Mouse (Mus musculus): Measurements from ENCODE around the gene Zfp386. TPM values are rescaled to one million over a fixed set of nuclear protein-coding genes. Genes with fewer than 3 reads are reported as not detected.
"Not testable (repeated sequence)": the region's sequence is repeated elsewhere in the genome, so short reads cannot be mapped to it uniquely, and the experiment has no call there.

The Zfp386 gene
- polyA plus RNA-seq (2011; ENCODE audit: insufficient read length, low read depth, missing spikeins) = 30.1 and 39.4 TPM in 2 replicates

GRCm38 (mm10) chr12:116047440-116048377 lies at the start of gene Zfp386:
Gene Zfp386 (plus strand): TSS chr12:116047724.
- peak within 1 kb of the TSS; percentile 91 for H3K27ac ChIP-seq (ENCODE audit: insufficient read depth, low read length)
- TF ChIP-seq POLR2A (IDR thresholded peaks at IDR 0.05; ENCODE audit: low read depth, low read length) (peak; percentile 64), CTCF (IDR thresholded peaks at IDR 0.05; ENCODE audit: borderline replicate concordance, insufficient read depth, low read length) (no peak)
- peak within 1 kb of the TSS; percentile 64 for H3K4me3 ChIP-seq (ENCODE audit: insufficient read depth, low read length)
- H3K4me1 ChIP-seq (ENCODE audit: control insufficient read depth, insufficient read depth, low read length) = peaks cover 4% of the 10 kb centered on the region; the same call in 1 of the 2 replicates

- not testable (repeated sequence) for H3K4me3 ChIP-seq (ENCODE audit: insufficient read depth, low read length); H3K4me1 ChIP-seq (ENCODE audit: control insufficient read depth, insufficient read depth, low read length); H3K27ac ChIP-seq (ENCODE audit: insufficient read depth, low read length)
Observed at GRCm38 (mm10) chr12:115999784-116000183, 47.7 kb upstream of the Zfp386 start.

GRCm38 (mm10) chr12:116002946-116003345 lies 44.6 kb upstream of the Zfp386 start:
- not testable (repeated sequence) for H3K4me3 ChIP-seq (ENCODE audit: insufficient read depth, low read length); H3K4me1 ChIP-seq (ENCODE audit: control insufficient read depth, insufficient read depth, low read length); H3K27ac ChIP-seq (ENCODE audit: insufficient read depth, low read length)

- Histone ChIP-seq H3K27ac (ENCODE audit: insufficient read depth, low read length) (no peak overlapping the region), H3K4me1 (ENCODE audit: control insufficient read depth, insufficient read depth, low read length) (no peaks in the 10 kb centered on the region), H3K4me3 (ENCODE audit: insufficient read depth, low read length) (no peak overlapping the region)
- no peak for TF ChIP-seq POLR2A (IDR thresholded peaks at IDR 0.05; ENCODE audit: low read depth, low read length)
- no peak for TF ChIP-seq CTCF (IDR thresholded peaks at IDR 0.05; ENCODE audit: borderline replicate concordance, insufficient read depth, low read length)
Observed at GRCm38 (mm10) chr12:116010812-116011211, 36.7 kb upstream of the Zfp386 start.

GRCm38 (mm10) chr12:116028095-116028494 lies 19.4 kb upstream of the Zfp386 start:
- H3K4me3 ChIP-seq (ENCODE audit: insufficient read depth, low read length) = no peak overlapping the region
- TF ChIP-seq POLR2A (IDR thresholded peaks at IDR 0.05; ENCODE audit: low read depth, low read length) = no peak
- no peak for TF ChIP-seq CTCF (IDR thresholded peaks at IDR 0.05; ENCODE audit: borderline replicate concordance, insufficient read depth, low read length)
- H3K27ac ChIP-seq (ENCODE audit: insufficient read depth, low read length) = no peak overlapping the region
- no peaks in the 10 kb centered on the region for H3K4me1 ChIP-seq (ENCODE audit: control insufficient read depth, insufficient read depth, low read length)

GRCm38 (mm10) chr12:116035346-116035745 lies 12.2 kb upstream of the Zfp386 start:
- TF ChIP-seq POLR2A (IDR thresholded peaks at IDR 0.05; ENCODE audit: low read depth, low read length) = no peak
- no peak for TF ChIP-seq CTCF (IDR thresholded peaks at IDR 0.05; ENCODE audit: borderline replicate concordance, insufficient read depth, low read length)
- Histone ChIP-seq H3K4me3 (ENCODE audit: insufficient read depth, low read length) (no peak overlapping the region), H3K27ac (ENCODE audit: insufficient read depth, low read length) (no peak overlapping the region), H3K4me1 (ENCODE audit: control insufficient read depth, insufficient read depth, low read length) (no peaks in the 10 kb centered on the region)

- no peak for TF ChIP-seq POLR2A (IDR thresholded peaks at IDR 0.05; ENCODE audit: low read depth, low read length)
Observed at GRCm38 (mm10) chr12:116044785-116045184, 2.7 kb upstream of the Zfp386 start.

GRCm38 (mm10) chr12:116048766-116049165 lies 1.2 kb downstream of the Zfp386 start:
- H3K27ac ChIP-seq (ENCODE audit: insufficient read depth, low read length) = no peak overlapping the region
- TF ChIP-seq CTCF (IDR thresholded peaks at IDR 0.05; ENCODE audit: borderline replicate concordance, insufficient read depth, low read length) (no peak), POLR2A (IDR thresholded peaks at IDR 0.05; ENCODE audit: low read depth, low read length) (no peak)
- H3K4me1 ChIP-seq (ENCODE audit: control insufficient read depth, insufficient read depth, low read length) = peaks cover 4% of the 10 kb centered on the region; the same call in 1 of the 2 replicates
- H3K4me3 ChIP-seq (ENCODE audit: insufficient read depth, low read length) = peak overlapping the region; percentile 64

More at GRCm38 (mm10) chr12:116044785-116045184, 2.7 kb upstream of the Zfp386 start:
- no peak overlapping the region for H3K4me3 ChIP-seq (ENCODE audit: insufficient read depth, low read length)
- no peak overlapping the region for H3K27ac ChIP-seq (ENCODE audit: insufficient read depth, low read length)
- peaks cover 4% of the 10 kb centered on the region; the same call in 1 of the 2 replicates for H3K4me1 ChIP-seq (ENCODE audit: control insufficient read depth, insufficient read depth, low read length)

GRCm38 (mm10) chr12:116049236-116049635 lies 1.7 kb downstream of the Zfp386 start:
- TF ChIP-seq POLR2A (IDR thresholded peaks at IDR 0.05; ENCODE audit: low read depth, low read length) (no peak), CTCF (IDR thresholded peaks at IDR 0.05; ENCODE audit: borderline replicate concordance, insufficient read depth, low read length) (no peak)
- H3K4me3 ChIP-seq (ENCODE audit: insufficient read depth, low read length) = peak overlapping the region; percentile 64
- H3K27ac ChIP-seq (ENCODE audit: insufficient read depth, low read length) = no peak overlapping the region
- peaks cover 4% of the 10 kb centered on the region; the same call in 1 of the 2 replicates for H3K4me1 ChIP-seq (ENCODE audit: control insufficient read depth, insufficient read depth, low read length)

- TF ChIP-seq POLR2A (IDR thresholded peaks at IDR 0.05; ENCODE audit: low read depth, low read length) (no peak), CTCF (IDR thresholded peaks at IDR 0.05; ENCODE audit: borderline replicate concordance, insufficient read depth, low read length) (no peak)
- H3K27ac ChIP-seq (ENCODE audit: insufficient read depth, low read length) = no peak overlapping the region
- peaks cover 4% of the 10 kb centered on the region; the same call in 1 of the 2 replicates for H3K4me1 ChIP-seq (ENCODE audit: control insufficient read depth, insufficient read depth, low read length)
- no peak overlapping the region for H3K4me3 ChIP-seq (ENCODE audit: insufficient read depth, low read length)
Observed at GRCm38 (mm10) chr12:116049701-116050100, 2.2 kb downstream of the Zfp386 start.

Data from embryonic fibroblast, embryonic 13.5 days (primary cell).